Mouse (Mus musculus) c-Kit-positive CD71-positive TER-119-negative erythroid progenitor cells, embryonic 14.5 days (primary cell): ENCODE data around the gene Plekhg6.
A peak's percentile ranks its signal among the peaks of the same experiment; 100 is the strongest.

ENCODE experiments used
- DNase-seq: peaks from one replicate; pipeline ENCODE4 v3.0.0-alpha.2; 2013; ENCODE audit warnings: low read depth

Gene Plekhg6

GRCm38 (mm10) chr6:125385066-125385974, 4.7 kb upstream of the Plekhg6 start:
- no peak for DNase-seq

- no peak for DNase-seq
Observed at GRCm38 (mm10) chr6:125382024-125382423, 1.4 kb upstream of the Plekhg6 start.

GRCm38 (mm10) chr6:125379781-125380180, 812 bp downstream of the Plekhg6 start:
- no peak for DNase-seq

- no peak for DNase-seq
Observed at GRCm38 (mm10) chr6:125378621-125379020, 2.0 kb downstream of the Plekhg6 start.

GRCm38 (mm10) chr6:125377582-125378451, 2.8 kb downstream of the Plekhg6 start:
- DNase-seq, result peak; percentile 46

GRCm38 (mm10) chr6:125377042-125377441, 3.6 kb downstream of the Plekhg6 start:
- no peak for DNase-seq

- no peak for DNase-seq
Observed at GRCm38 (mm10) chr6:125367758-125368371, 12.7 kb downstream of the Plekhg6 start.

GRCm38 (mm10) chr6:125366133-125366532, 14.5 kb downstream of the Plekhg6 start:
- DNase-seq, result no peak

- DNase-seq, result no peak
Observed at GRCm38 (mm10) chr6:125365522-125365921, 15.1 kb downstream of the Plekhg6 start.

GRCm38 (mm10) chr6:125364448-125364847, 16.1 kb downstream of the Plekhg6 start:
- no peak for DNase-seq

- DNase-seq, result no peak
Observed at GRCm38 (mm10) chr6:125363451-125364242, 16.9 kb downstream of the Plekhg6 start.

GRCm38 (mm10) chr6:125363021-125363420, 17.6 kb downstream of the Plekhg6 start:
- DNase-seq, result no peak

GRCm38 (mm10) chr6:125361467-125362291, 18.9 kb downstream of the Plekhg6 start:
- no peak for DNase-seq

- DNase-seq, result no peak
Observed at GRCm38 (mm10) chr6:125360846-125361245, 19.7 kb downstream of the Plekhg6 start.

GRCm38 (mm10) chr6:125359999-125360398, 20.6 kb downstream of the Plekhg6 start:
- no peak for DNase-seq

- no peak for DNase-seq
Observed at GRCm38 (mm10) chr6:125357334-125357733, 23.3 kb downstream of the Plekhg6 start.

- no peak for DNase-seq
Observed at GRCm38 (mm10) chr6:125356264-125356663, 24.3 kb downstream of the Plekhg6 start.

- no peak for DNase-seq
Observed at GRCm38 (mm10) chr6:125355197-125355741, 25.3 kb downstream of the Plekhg6 start.

- no peak for DNase-seq
Observed at GRCm38 (mm10) chr6:125354352-125355151, 26.0 kb downstream of the Plekhg6 start.
